Mouse (Mus musculus) myocyte (in vitro differentiated cells): ENCODE data around the gene Tas2r119. TPM values are rescaled to one million over a fixed set of nuclear protein-coding genes. Genes with fewer than 3 reads are reported as not detected.

Source experiments
- polyA plus RNA-seq: library from polyadenylated mRNA; unstranded; fragments of >200 nt; fragmentation: generic; extraction: Trizol; gene quantifications from one replicate; pipeline ENCODE4 v1.2.1, GENCODE M21; 2012; ENCODE audit warnings: missing spikeins

The Tas2r119 gene
- polyA plus RNA-seq, 1 experiment: not detected

Other genes starting within 250 kb of the Tas2r119 start
- gene Sema5a, start 67.5 kb downstream of the Tas2r119 start, polyA plus RNA-seq: 7.1 TPM